Mouse (Mus musculus): ENCODE measurements around the gene Bglap3. TPM values are rescaled to one million over a fixed set of nuclear protein-coding genes. Genes with fewer than 3 reads are reported as not detected.
A peak's percentile ranks its signal among the peaks of the same experiment; 100 is the strongest.
"Not testable (repeated sequence)": the region's sequence is repeated elsewhere in the genome, so short reads cannot be mapped to it uniquely, and the experiment has no call there.

Gene Bglap3
- 0.20 and 23.9 TPM in 2 replicates for polyA plus RNA-seq (2012; rRNA removed)

DNA sequence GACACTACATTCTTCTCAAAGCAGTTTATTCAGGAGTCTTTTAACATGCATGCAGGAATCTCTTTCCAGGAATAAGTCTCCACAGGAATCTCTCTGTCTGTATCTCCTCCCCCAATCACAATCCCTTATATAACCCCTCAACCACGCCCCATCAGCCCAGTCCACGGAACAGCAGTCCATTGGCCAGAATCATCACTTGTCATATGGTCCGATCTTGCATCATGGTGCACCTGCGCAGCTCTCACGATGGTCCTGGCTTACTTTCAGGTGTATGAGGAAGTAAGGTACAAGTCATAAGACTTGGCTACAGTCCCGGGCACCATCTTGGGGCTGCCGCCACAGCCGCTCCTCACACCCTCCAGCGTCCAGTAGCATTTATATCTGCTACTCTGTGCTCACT is at the start of gene Bglap3:
Gene Bglap3 (minus strand): TSS at position 101 of the 400 bp plus-strand sequence.
- not testable (repeated sequence) for H3K4me1 ChIP-seq (ENCODE audit: control insufficient read depth, insufficient read depth, low read length); H3K4me3 ChIP-seq (replicated peaks; ENCODE audit: extremely low read depth, low read depth, low read length); DNase-seq
- WGBS: 88% methylated on average over 9 of the region's 9 CpGs

GRCm38 (mm10) chr3:88422020-88422720 is 49.6 kb upstream of the Bglap3 start:
- H3K4me3 ChIP-seq (replicated peaks; ENCODE audit: extremely low read depth, low read depth, low read length): no peak overlapping the region
- H3K4me1 ChIP-seq (ENCODE audit: control insufficient read depth, insufficient read depth, low read length): peaks cover 4% of the 10 kb centered on the region; the same call in 1 of the 2 replicates
- TF ChIP-seq CTCF (IDR thresholded peaks at IDR 0.05; ENCODE audit: insufficient read depth, low read length) (0 out of 2 replicates have a peak, but pooled peaks have one; percentile 9), POLR2A (IDR thresholded peaks at IDR 0.05; ENCODE audit: borderline replicate concordance, extremely low read depth, low read depth, low read length) (peak; percentile 30; the same call in 1 of the 2 replicates)
- WGBS: 33% methylated on average over 9 of the region's 9 CpGs
- peak; percentile 45 for DNase-seq

DNA sequence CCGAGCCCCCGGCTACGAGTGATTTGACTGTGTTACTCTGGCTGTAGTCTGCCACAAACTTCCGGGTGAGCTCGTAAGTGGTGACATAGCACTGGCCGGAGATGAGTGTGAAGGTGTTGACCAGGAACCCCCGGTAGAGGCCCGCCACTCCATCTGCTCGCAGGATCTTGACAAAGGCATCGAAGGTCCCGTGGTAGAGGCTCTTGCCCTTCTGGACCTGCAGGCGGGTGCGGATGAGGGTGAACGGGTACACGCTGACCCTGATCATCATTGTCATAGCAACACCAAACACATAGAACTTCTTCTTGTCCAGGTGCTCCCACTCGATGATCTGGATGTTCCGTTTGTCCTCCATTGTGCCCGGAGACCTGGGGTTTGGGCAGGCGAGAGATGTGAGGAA is 48.2 kb upstream of the Bglap3 start:
- H3K4me3 ChIP-seq (replicated peaks; ENCODE audit: extremely low read depth, low read depth, low read length): no peak overlapping the region
- WGBS: 94% methylated on average over 19 of the region's 19 CpGs
- H3K4me1 ChIP-seq (ENCODE audit: control insufficient read depth, insufficient read depth, low read length): peaks cover 4% of the 10 kb centered on the region; the same call in 1 of the 2 replicates
- DNase-seq: no peak
- no peak for TF ChIP-seq CTCF (IDR thresholded peaks at IDR 0.05; ENCODE audit: insufficient read depth, low read length)
- no peak for TF ChIP-seq POLR2A (IDR thresholded peaks at IDR 0.05; ENCODE audit: borderline replicate concordance, extremely low read depth, low read depth, low read length)

GRCm38 (mm10) chr3:88418016-88418415 is 45.5 kb upstream of the Bglap3 start:
- WGBS: 77% methylated on average over 6 of the region's 6 CpGs
- no peaks in the 10 kb centered on the region for H3K4me1 ChIP-seq (ENCODE audit: control insufficient read depth, insufficient read depth, low read length)
- TF ChIP-seq POLR2A (IDR thresholded peaks at IDR 0.05; ENCODE audit: borderline replicate concordance, extremely low read depth, low read depth, low read length): no peak
- no peak for TF ChIP-seq CTCF (IDR thresholded peaks at IDR 0.05; ENCODE audit: insufficient read depth, low read length)
- no peak for DNase-seq
- no peak overlapping the region for H3K4me3 ChIP-seq (replicated peaks; ENCODE audit: extremely low read depth, low read depth, low read length)

DNA sequence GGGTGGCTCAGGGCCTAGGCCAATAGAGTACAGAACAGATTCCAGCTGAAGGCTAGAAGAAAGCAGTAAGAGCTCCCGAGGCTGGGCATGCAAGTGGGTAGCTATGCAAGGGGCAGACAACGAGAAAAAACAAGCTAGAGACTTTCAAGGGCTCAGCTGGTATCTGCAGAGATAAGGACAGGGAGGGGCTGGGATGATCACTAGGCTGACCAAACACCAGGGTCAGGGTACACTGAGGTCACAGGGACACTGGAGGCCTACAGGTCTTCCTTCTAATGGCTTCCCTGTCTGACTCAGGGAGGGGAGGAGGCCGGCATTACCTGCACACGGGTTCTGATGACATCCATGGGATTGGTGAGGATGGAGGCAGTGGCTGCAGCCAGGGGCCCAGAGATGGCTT is 43.1 kb upstream of the Bglap3 start:
- no peak overlapping the region for H3K4me3 ChIP-seq (replicated peaks; ENCODE audit: extremely low read depth, low read depth, low read length)
- 67% methylated on average over 4 of the region's 4 CpGs for WGBS
- no peak for DNase-seq
- TF ChIP-seq POLR2A (IDR thresholded peaks at IDR 0.05; ENCODE audit: borderline replicate concordance, extremely low read depth, low read depth, low read length) (no peak), CTCF (IDR thresholded peaks at IDR 0.05; ENCODE audit: insufficient read depth, low read length) (no peak)
- H3K4me1 ChIP-seq (ENCODE audit: control insufficient read depth, insufficient read depth, low read length): 0 out of 2 replicates have a peak, but pooled peaks cover 3% of the 10 kb centered on the region

DNA sequence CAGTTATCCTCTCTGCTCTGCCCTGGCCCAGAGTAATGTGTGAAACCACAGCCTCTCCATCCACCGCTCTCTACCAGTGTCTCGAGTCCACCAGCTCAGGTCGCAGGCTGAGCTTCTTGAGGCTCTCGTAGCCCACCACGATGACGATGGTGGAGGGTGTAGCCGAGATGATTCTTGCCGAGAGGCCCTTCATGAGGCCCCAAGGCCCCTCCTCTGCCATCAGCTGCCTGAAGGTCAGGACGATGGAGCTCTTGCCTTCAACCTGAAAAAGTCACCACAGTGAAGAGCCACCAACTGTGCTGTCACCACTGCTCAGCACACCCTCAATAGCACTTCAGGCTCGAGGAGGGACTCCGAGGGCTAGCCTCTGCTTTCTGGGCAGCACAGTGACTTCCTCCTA is 40.1 kb upstream of the Bglap3 start:
- DNase-seq: no peak
- TF ChIP-seq CTCF (IDR thresholded peaks at IDR 0.05; ENCODE audit: insufficient read depth, low read length) (no peak), POLR2A (IDR thresholded peaks at IDR 0.05; ENCODE audit: borderline replicate concordance, extremely low read depth, low read depth, low read length) (no peak)
- 82% methylated on average over 11 of the region's 11 CpGs for WGBS
- H3K4me1 ChIP-seq (ENCODE audit: control insufficient read depth, insufficient read depth, low read length): peaks cover 7% of the 10 kb centered on the region
- H3K4me3 ChIP-seq (replicated peaks; ENCODE audit: extremely low read depth, low read depth, low read length): no peak overlapping the region

GRCm38 (mm10) chr3:88411681-88412080 is 39.1 kb upstream of the Bglap3 start:
- peaks cover 7% of the 10 kb centered on the region for H3K4me1 ChIP-seq (ENCODE audit: control insufficient read depth, insufficient read depth, low read length)
- DNase-seq: no peak
- no peak overlapping the region for H3K4me3 ChIP-seq (replicated peaks; ENCODE audit: extremely low read depth, low read depth, low read length)
- 76% methylated on average over 4 of the region's 4 CpGs for WGBS
- TF ChIP-seq POLR2A (IDR thresholded peaks at IDR 0.05; ENCODE audit: borderline replicate concordance, extremely low read depth, low read depth, low read length) (no peak), CTCF (IDR thresholded peaks at IDR 0.05; ENCODE audit: insufficient read depth, low read length) (no peak)

DNA sequence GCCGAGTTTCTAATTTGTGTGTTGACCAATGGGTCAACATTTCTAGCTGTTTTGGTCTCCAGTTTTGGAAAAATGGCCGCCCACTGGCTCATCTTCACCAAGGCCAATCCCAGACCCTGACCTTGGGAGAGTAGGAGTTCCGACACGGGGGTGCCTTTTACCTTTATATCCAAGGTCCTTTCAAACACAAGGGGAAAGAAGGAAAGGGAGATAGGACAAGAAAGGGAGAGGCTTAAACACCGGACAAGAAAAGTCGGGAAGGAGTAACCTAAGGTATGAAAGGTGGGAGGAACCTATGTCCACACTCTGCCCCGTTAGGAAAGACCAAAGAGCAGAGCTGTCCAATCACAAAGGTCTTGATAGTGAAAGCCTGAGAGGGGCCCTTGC is 38.1 kb upstream of the Bglap3 start:
- H3K4me3 ChIP-seq (replicated peaks; ENCODE audit: extremely low read depth, low read depth, low read length): peak overlapping the region; percentile 35
- DNase-seq: peak; percentile 27
- TF ChIP-seq CTCF (IDR thresholded peaks at IDR 0.05; ENCODE audit: insufficient read depth, low read length) (no peak), POLR2A (IDR thresholded peaks at IDR 0.05; ENCODE audit: borderline replicate concordance, extremely low read depth, low read depth, low read length) (no peak)
- peaks cover 7% of the 10 kb centered on the region for H3K4me1 ChIP-seq (ENCODE audit: control insufficient read depth, insufficient read depth, low read length)
- WGBS: 19% methylated on average over 7 of the region's 7 CpGs

DNA sequence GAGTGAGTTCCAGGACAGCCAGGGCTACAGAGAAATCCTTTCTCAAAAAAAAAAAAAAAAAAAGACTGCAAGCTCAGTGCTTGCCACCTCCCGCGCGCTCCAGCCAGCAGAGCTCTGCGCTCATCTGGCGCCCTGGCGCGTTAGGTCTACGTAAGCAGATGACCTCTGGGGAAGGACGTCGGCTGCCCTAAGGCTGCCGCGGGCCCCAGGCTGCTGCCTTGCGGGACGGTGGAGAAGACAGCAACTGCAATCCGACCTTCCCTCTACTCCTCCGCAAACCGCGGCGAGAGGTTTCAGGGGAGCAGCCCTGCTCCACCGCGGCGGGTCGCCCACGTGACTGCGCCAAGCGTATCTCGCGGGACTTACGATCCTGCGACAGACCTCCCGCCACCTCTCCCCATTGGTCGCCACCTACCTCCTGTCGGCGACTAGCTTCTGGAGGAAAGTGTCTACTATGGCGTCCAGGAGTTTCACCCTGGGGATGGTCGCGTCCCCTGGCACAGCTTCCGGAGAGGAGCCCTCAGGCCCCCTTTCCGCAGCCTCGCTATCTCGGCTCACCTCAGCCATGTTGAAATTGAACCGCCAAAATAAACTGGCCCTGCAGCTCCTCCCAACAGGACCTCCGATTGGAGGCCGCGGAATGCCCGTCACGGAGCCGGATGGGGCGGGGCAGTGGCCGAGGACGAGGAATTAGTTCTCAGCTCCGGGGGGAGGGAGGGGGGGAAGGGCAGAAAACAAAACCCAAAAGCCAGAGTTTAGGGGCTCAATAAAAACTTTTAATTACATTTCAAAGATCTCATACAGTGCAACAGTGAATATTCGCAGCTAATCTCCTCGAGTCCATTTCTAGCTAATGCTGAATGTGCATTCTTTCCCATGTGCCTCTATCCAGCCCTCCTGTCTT is 37.5 kb upstream of the Bglap3 start, which contains the start of gene Pmf1:
Gene Pmf1 (minus strand): TSS at position 591 of the 904 bp plus-strand sequence.
- TF ChIP-seq CTCF (IDR thresholded peaks at IDR 0.05; ENCODE audit: insufficient read depth, low read length): no peak
- TF ChIP-seq POLR2A (IDR thresholded peaks at IDR 0.05; ENCODE audit: borderline replicate concordance, extremely low read depth, low read depth, low read length): peak; percentile 95
- DNase-seq: peak; percentile 92
- under 1% methylated on average over 54 of the region's 54 CpGs for WGBS
- Histone ChIP-seq H3K4me3 (replicated peaks; ENCODE audit: extremely low read depth, low read depth, low read length) (peak within 1 kb of the TSS; percentile 99), H3K4me1 (ENCODE audit: control insufficient read depth, insufficient read depth, low read length) (peaks cover 7% of the 10 kb centered on the region)
